Mouse (Mus musculus): ENCODE measurements at regions not wholly inside any gene's neighbourhood (a gene's known extent, or its start where the extent isn't known, plus 50 kb on each side); places are given as distances from the start of the nearest gene placed in this dataset.

GRCm38 (mm10) chr13:102218486-102218885, 450.5 kb upstream of the Pik3r1 start:
- no peak for DNase-seq (ENCODE audit: extremely low spot score in 1 of 2, low spot score in 1 of 2)

- DNase-seq (ENCODE audit: extremely low spot score in 1 of 2, low spot score in 1 of 2), result no peak
These were observed 462.3 kb upstream of the Cd180 start for GRCm38 (mm10) chr13:102231048-102231447.

- DNase-seq (ENCODE audit: extremely low spot score in 1 of 2, low spot score in 1 of 2), result no peak
These were observed 460.9 kb upstream of the Cd180 start for GRCm38 (mm10) chr13:102232291-102232936.

DNA sequence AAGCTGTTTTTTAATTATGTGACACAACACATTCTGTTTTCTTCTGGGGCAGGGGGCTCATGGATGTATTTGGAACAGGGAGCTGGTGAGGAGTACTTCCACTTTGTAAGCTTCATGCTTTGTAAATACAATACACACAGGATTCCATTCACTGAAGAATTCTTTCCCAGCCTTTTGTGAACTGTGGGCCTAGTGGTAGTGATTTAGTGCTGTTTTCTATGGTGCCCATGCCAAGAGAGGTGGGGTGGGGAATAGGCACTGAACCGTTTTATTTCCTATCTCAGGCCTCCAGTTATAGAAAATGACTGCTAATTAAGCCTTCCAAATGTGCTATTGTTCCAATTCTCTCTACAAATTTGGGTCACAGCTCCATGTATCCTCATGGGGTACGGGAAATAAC, 442.5 kb upstream of the Cd180 start:
- DNase-seq (ENCODE audit: extremely low spot score in 1 of 2, low spot score in 1 of 2), result no peak

- no peak for DNase-seq (ENCODE audit: extremely low spot score in 1 of 2, low spot score in 1 of 2)
These were observed 441.6 kb upstream of the Cd180 start for GRCm38 (mm10) chr13:102251709-102252108.

DNA sequence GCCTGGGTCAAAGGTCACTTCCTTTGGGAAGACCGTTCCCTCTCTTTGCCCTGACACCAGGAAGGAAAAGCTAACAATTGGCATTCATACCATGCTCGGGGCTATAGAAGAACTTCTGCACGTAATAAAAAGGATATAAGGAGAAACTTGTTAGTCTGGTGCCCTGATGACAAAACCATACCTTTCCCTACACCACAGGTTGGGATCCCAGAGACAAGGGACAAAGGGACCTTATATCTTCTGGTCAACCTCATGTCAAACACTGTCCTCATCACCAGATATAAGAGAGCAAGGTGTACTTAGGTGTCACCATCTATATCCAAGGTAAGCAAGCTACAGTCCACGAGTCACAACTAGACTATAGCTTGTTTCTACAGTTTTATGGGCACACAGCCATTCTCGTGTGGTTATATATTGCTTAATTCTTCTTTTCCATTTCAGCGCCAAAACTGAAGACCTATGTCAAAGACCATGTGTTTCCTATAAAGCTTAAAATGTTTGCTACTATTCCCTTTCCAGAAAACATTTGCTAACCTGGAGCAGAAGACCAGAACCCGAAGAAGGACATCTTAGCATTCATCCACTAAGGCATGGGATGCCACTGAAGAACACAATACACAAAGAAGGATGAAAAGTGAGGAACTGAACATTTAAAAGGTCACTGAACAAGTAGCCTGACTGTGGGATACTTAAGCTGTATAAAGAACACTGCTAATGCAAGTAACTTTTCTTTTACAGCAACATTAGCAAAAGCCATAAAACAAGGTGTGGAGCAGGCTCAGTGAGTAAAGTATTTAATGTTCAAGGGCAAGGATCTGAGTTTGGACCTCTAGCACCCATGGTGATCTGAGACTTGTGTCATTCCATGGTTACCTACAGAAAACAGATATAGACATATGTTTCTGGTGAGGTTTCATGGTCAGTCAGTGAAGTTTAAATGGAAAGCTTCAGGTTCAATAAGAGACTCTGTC, 437.7 kb upstream of the Cd180 start:
- no peak for DNase-seq (ENCODE audit: extremely low spot score in 1 of 2, low spot score in 1 of 2)

DNA sequence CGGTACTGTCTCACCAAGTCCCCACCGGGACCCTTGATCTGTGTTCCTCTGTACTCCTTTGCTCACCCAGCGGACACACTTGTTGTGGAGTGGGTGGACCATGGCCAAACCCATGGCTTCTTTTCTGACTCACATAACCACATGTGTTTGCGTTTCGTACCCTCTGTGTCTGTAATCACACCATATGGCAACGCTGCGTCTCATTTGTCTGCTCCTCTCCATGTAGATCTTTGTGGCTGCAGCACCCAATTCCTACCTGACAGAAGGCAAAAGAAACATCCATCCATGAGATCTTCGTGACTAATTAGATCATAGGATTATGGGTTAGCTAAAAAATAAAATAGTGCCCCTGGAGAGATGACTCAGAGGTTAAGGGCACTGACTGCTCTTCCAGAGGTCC, 435.2 kb upstream of the Cd180 start:
- DNase-seq (ENCODE audit: extremely low spot score in 1 of 2, low spot score in 1 of 2), result no peak

- no peak for DNase-seq (ENCODE audit: extremely low spot score in 1 of 2, low spot score in 1 of 2)
These were observed 419.5 kb upstream of the Cd180 start for GRCm38 (mm10) chr13:102273818-102274217.

GRCm38 (mm10) chr13:102275296-102275695, 418.1 kb upstream of the Cd180 start:
- no peak for DNase-seq (ENCODE audit: extremely low spot score in 1 of 2, low spot score in 1 of 2)

DNA sequence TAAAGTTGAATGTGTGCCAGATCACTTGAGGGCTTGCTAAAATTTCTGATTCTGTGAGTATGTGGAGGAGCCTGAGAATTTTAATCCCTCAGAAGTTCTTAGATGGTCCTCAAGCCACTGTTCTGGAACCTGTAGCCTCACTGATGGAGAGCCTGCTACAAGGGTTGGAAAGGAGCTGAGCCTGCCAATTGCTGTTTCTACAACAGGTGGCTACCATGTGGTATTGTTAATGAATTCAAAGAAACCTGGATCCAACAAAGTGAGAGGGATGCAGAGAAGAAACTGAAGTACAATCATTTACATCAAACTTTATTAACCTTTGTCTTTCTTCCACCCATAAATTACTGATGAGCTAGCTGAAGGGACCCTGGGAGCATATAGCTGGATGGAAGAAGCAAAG, 416.5 kb upstream of the Cd180 start:
- no peak for DNase-seq (ENCODE audit: extremely low spot score in 1 of 2, low spot score in 1 of 2)

DNA sequence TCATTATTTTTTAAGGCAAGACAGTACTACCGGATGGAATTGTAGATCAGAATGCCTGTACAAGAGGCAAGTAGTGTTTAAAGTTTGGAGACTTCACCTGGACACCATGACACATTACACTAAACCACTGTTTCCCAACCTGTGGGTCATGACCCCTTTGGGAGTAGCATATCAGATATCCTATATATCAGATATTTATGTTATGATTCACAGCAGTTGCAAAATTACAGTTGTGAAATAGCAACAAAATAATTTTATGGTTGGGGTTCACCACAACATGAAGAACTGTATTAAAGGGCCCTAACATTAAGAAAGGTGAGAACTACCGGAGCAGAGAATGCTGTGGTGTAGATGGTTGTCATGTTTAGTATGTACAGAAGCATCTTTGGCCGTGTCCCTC, 413.2 kb upstream of the Cd180 start:
- no peak for DNase-seq (ENCODE audit: extremely low spot score in 1 of 2, low spot score in 1 of 2)

GRCm38 (mm10) chr13:102294451-102294850, 398.9 kb upstream of the Cd180 start:
- DNase-seq (ENCODE audit: extremely low spot score in 1 of 2, low spot score in 1 of 2), result no peak

DNA sequence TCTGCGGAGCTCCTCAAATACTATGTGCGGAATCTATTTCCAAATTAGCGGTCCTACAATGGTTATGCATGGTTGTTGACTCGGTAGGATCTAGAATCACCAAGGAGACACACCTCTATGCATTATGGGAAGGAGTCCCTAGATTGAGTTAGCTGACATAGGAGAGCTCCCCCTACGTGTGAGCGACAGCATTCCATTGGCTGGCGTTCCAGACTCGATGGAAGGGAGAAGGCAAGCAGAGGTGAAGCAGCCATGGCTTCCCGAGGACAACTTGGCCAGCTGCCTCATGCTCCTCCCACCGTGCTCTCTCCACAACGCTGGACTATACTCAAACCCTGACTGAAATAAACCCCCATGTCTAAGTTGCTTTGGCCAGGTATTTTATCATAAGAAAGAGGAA, 398.3 kb upstream of the Cd180 start:
- DNase-seq (ENCODE audit: extremely low spot score in 1 of 2, low spot score in 1 of 2), result no peak

- DNase-seq (ENCODE audit: extremely low spot score in 1 of 2, low spot score in 1 of 2), result no peak
These were observed 385.4 kb upstream of the Cd180 start for GRCm38 (mm10) chr13:102307983-102308382.

- DNase-seq (ENCODE audit: extremely low spot score in 1 of 2, low spot score in 1 of 2), result no peak
These were observed 381.3 kb upstream of the Cd180 start for GRCm38 (mm10) chr13:102312096-102312495.

- no peak for DNase-seq (ENCODE audit: extremely low spot score in 1 of 2, low spot score in 1 of 2)
These were observed 377.3 kb upstream of the Cd180 start for GRCm38 (mm10) chr13:102315921-102316692.

GRCm38 (mm10) chr13:102318891-102319404, 374.4 kb upstream of the Cd180 start:
- DNase-seq (ENCODE audit: extremely low spot score in 1 of 2, low spot score in 1 of 2), result no peak

GRCm38 (mm10) chr13:102319453-102319852, 373.9 kb upstream of the Cd180 start:
- no peak for DNase-seq (ENCODE audit: extremely low spot score in 1 of 2, low spot score in 1 of 2)

DNA sequence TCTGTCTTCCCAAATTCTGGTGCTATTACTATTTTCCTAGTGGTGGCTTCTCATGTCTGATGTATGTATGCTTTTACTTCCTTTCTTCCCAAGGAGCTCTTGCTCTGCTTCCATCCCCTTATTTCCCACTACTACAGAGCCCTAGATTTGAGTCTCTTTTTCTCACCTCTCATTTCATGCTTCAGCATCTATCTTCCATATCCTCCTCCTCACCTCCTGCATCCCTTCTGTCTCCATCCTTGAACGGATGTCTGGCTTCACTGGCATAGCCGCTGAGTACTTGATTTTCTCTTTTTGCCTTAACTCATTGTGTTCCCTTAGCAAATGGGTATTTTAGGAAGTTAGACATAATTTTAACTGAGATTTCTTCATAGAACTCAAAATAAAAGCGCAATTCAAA, 369.5 kb upstream of the Cd180 start:
- DNase-seq (ENCODE audit: extremely low spot score in 1 of 2, low spot score in 1 of 2), result peak; percentile 27 to 51

DNA sequence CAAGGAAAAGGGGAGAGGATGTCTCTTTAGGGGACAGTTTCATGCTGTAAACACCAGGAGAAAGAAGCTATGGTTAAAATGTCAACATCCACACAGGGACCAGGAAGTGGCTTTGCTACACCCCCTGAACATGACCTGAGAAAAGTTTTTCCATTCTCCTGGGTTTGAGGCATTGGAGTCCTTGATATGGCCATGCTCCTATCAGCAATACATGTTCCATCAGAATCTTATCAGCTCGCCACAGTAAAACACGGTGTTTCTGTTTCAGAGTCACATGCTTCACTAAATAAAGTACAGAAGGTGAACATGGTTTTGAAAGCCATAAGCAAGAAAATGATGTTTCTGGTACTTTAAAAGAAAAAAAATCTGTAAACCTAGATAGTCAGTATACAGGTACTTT, 367.4 kb upstream of the Cd180 start:
- no peak for DNase-seq (ENCODE audit: extremely low spot score in 1 of 2, low spot score in 1 of 2)

GRCm38 (mm10) chr13:102326544-102326943, 366.8 kb upstream of the Cd180 start:
- DNase-seq (ENCODE audit: extremely low spot score in 1 of 2, low spot score in 1 of 2), result no peak
